Mouse (Mus musculus) thymus, adult 2 months (tissue): Measurements from ENCODE around the gene Gna15. TPM values are rescaled to one million over a fixed set of nuclear protein-coding genes. Genes with fewer than 3 reads are reported as not detected.
A peak's percentile ranks its signal among the peaks of the same experiment; 100 is the strongest.

Experiments
- DNase-seq: peaks from one replicate; pipeline ENCODE4 v3.0.0; 2021
- H3K27ac ChIP-seq: fragments of 200-500 bp; 2 replicates; pipeline ENCODE4 v1.5.1; 2012; ENCODE audit warnings: low read length, control low read depth; ENCODE audit not compliant: control insufficient read depth, insufficient read depth
- H3K27me3 ChIP-seq: fragments of 200-500 bp; 2 replicates; pipeline ENCODE4 v1.6.1; 2012; ENCODE audit warnings: mild to moderate bottlenecking, low read length, moderate library complexity, mixed read lengths; ENCODE audit not compliant: control insufficient read depth, insufficient read depth
- H3K36me3 ChIP-seq: fragments of 200-500 bp; 2 replicates; pipeline ENCODE4 v1.6.1; 2012; ENCODE audit warnings: mild to moderate bottlenecking, low read length, moderate library complexity; ENCODE audit not compliant: control insufficient read depth, insufficient read depth
- H3K4me1 ChIP-seq: fragments of 200-500 bp; replicated peaks from 2 replicates; pipeline ENCODE4 v1.6.1; 2012; ENCODE audit warnings: low read length; ENCODE audit not compliant: control insufficient read depth, insufficient read depth
- H3K4me3 ChIP-seq: fragments of 200-500 bp; 2 replicates; pipeline ENCODE4 v1.5.1; 2012; ENCODE audit warnings: mild to moderate bottlenecking, low read length, control low read depth, moderate library complexity; ENCODE audit not compliant: control insufficient read depth, insufficient read depth
- CTCF ChIP-seq: fragments of 200-500 bp; IDR thresholded peaks from 2 replicates; pipeline ENCODE4 v1.5.1; 2012; ENCODE audit warnings: mild to moderate bottlenecking, control low read depth, low read length, moderate library complexity, borderline replicate concordance; ENCODE audit not compliant: control insufficient read depth, poor library complexity, insufficient read depth; ENCODE audit errors: extremely low read depth
- POLR2A ChIP-seq: fragments of 200-500 bp; IDR thresholded peaks from 2 replicates; pipeline ENCODE4 v1.6.1; 2012; ENCODE audit warnings: mild to moderate bottlenecking, low read length, control low read depth, moderate library complexity; ENCODE audit not compliant: control insufficient read depth, poor library complexity, insufficient read depth; ENCODE audit errors: extremely low read depth
- WGBS: fragments of 180-500 bp; shearing (Covaris S2); methylation state at CpG from one replicate; pipeline ENCODE4 v1.1.7; 2018; 5-methylcytosine and 5-hydroxymethylcytosine counted together
- polyA plus RNA-seq: library from polyadenylated mRNA; depleted of rRNA; stranded (reverse); fragments of >200 nt; gene quantifications from 2 replicates; pipeline ENCODE4 v1.2.3, GENCODE M21; 2012; rRNA removed

Gna15 gene
- polyA plus RNA-seq = 9.5 and 10.6 TPM in 2 replicates

DNA sequence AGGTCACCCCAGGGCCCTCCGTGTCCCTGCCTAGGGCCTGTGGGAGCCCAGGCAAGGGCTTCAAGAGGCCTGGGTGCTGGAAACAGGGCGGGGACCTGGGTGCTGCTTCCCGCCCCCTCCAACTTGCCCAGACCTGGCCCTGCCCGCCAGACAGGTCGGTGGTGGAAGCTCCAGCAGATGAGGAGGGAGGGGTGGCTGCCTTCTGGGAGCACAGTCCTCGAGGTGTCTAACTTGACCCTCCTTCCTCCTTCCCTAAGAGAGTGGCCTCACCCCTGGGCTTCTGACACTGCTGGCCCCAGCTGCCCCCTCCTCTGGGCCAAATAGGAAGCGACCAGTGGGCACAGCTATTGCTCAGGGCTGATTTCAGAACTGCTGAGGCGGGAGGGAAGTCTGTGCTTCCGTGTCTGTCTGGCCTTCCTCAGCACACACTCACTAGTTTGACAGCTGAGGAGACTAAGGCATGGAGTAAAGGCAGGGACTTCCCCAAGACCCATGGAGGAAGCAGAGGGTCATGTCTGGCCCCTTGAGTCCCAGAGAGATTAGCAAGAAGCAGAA lies at the start of gene Gna15:
Gene Gna15, minus strand, starts transcription at position 175 of the 555 bp plus-strand sequence.
- Histone ChIP-seq H3K4me1 (peaks cover 18% of the 10 kb centered on the region), H3K36me3 (no peaks in the 10 kb centered on the region), H3K27ac (no peak within 1 kb of the TSS), H3K4me3 (peak within 1 kb of the TSS; percentile 7), H3K27me3 (no peaks in the 10 kb centered on the region; the same call in 1 of the 2 replicates)
- no peak for TF ChIP-seq POLR2A
- 23% methylated on average over 9 of the region's 9 CpGs for WGBS
- DNase-seq = no peak

DNA sequence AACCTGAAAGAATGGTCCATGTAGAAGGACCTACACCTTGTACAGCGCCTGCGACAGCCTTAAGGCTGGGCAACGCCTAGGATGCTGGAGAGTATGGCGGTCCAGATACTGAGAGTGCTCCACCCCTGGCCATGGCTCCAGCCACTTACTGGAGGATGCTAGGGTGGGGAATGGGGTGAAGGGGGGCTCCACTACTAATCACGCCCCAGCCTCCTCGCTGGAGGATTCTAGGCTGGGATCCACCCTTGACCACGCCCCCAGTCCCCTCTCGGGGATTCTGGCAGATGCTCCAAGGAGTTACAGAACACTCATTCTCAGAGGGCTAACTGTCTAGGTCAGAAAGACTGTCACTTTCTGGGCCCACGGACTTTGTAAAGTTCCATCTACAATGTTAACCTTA lies 49.0 kb upstream of the Gna15 start:
- Histone ChIP-seq H3K4me1 (peaks cover 67% of the 10 kb centered on the region), H3K27ac (no peak overlapping the region), H3K36me3 (no peaks in the 10 kb centered on the region), H3K4me3 (no peak overlapping the region), H3K27me3 (no peaks in the 10 kb centered on the region)
- TF ChIP-seq CTCF = no peak
- TF ChIP-seq POLR2A = no peak
- 88% methylated on average over 9 of the region's 9 CpGs for WGBS
- DNase-seq = no peak

DNA sequence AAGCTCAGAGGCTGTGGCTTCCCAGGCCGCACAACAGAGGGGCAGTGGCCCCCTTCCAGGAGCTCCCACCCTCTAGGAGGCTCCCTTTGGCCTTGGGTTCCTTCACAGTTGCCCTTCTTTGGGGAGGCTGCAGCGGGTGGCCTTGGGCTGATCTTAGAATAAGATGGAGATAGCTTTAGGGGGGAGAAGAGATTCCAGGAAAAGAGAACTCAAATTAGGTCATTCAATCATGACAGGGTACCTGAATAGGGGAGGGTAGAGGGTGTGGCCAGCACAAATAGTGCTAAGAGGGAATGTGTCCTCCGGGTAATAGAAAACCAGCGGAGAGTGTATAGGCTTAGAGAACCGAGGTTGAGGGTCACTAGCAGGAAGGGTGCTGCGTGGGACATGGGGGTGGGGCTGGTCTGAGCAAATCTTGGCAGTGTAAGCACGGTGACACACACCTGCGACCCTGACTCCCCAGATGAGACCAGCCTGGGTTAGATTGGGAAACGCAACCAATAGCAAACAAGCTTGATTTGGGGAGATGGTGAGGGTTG lies 48.2 kb upstream of the Gna15 start:
- no peak overlapping the region; the same call in 1 of the 2 replicates for H3K4me3 ChIP-seq
- H3K4me1 ChIP-seq = peaks cover 74% of the 10 kb centered on the region
- TF ChIP-seq POLR2A = no peak
- TF ChIP-seq CTCF = no peak
- H3K36me3 ChIP-seq = no peaks in the 10 kb centered on the region
- WGBS = 51% methylated on average over 9 of the region's 9 CpGs
- H3K27me3 ChIP-seq = no peaks in the 10 kb centered on the region
- no peak overlapping the region for H3K27ac ChIP-seq
- peak; percentile 30 for DNase-seq

DNA sequence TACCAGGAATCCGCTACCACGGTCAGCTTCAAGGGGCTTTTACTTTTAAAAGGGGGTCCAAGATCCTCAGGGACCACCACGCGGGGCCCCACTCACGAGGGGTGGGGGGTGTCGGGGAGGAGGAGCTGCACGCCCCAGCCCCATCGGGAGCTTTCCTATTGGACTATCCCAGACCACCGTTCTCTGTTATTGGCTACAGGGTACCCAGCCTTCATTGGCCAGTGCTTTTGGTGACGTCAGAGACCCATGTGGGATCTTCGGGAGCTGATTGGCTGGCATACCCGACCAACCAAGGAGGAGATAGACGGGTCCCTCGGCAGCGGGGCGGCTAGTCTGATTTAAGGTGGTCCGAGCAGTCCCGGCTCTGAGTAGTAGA lies 47.5 kb upstream of the Gna15 start:
- peak overlapping the region; percentile 34; the same call in 1 of the 2 replicates for H3K27ac ChIP-seq
- under 1% methylated on average over 18 of the region's 18 CpGs for WGBS
- H3K4me3 ChIP-seq = peak overlapping the region; percentile 49
- no peaks in the 10 kb centered on the region for H3K27me3 ChIP-seq
- H3K4me1 ChIP-seq = peaks cover 81% of the 10 kb centered on the region
- peaks cover under 1% of the 10 kb centered on the region; the same call in 1 of the 2 replicates for H3K36me3 ChIP-seq
- TF ChIP-seq CTCF = 0 out of 2 replicates have a peak, but pooled peaks have one; percentile 37
- TF ChIP-seq POLR2A = no peak
- peak; percentile 97 for DNase-seq

DNA sequence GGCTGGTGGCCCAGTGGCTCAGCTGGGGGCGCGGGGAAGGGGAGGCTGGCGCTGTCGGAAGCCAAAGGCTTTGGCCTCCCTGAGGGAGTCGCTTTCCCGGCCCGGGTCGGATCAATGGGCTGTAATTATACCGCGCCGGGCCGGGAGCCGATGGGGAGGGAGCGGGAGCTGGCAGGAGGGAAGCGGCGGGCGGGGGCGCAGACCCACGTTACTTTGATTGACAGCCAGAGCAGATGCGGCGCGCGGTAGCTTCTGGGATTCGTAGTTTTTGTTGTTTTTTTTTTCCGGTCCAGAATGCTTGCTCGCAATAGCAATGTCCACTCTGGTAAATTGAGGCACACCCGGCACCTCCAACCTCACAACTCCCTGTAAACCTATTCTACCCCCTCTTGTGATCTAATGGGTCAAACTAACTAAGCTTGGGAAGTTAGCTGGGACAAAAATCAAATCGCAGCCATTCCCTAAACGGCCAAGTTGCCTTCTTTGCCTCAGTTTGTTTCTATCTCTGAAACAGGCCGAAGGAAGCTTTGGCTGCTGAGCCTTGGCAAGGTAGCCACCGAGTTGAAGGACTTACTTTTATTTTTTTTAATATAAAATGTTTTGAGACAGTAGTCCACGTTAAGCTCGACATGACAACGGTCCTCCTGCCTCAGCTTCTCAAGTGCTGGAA lies 46.9 kb upstream of the Gna15 start:
- TF ChIP-seq POLR2A (no peak), CTCF (no peak)
- peak; percentile 88 for DNase-seq

DNA sequence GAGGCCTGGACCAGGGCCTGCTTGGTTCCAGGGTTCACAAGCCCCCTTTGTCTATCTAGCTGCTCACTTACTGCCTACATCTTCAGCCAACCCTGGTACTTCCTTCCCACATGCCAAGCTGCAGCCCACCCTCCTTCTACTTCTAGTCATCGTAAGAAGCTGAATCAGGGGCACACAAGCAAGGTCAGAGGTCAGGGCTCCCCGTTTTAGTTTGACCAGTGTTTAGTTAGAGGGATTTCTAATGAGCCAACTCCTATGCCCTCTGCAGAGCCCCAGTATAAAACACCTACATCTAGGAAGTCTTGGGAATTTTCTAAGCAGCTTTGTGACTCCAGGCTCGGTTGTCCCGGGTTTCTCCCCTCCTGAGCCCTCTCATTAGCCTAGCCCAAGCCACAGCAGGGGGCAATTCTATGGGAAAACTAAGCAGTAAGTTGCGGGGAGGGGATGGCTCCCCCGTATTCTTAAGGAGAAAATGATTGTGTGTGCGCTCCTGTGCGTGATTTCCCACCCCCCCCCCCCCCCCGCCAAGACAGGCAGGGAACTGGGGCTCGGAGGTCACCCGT lies 46.3 kb upstream of the Gna15 start:
- Histone ChIP-seq H3K4me1 (peaks cover 83% of the 10 kb centered on the region), H3K4me3 (peak overlapping the region; percentile 49), H3K36me3 (peaks cover 10% of the 10 kb centered on the region), H3K27ac (no peak overlapping the region), H3K27me3 (no peaks in the 10 kb centered on the region)
- WGBS = 17% methylated on average over 11 of the region's 11 CpGs
- TF ChIP-seq POLR2A (no peak), CTCF (no peak)
- peak; percentile 18 for DNase-seq

More for the DNA sequence above, 46.9 kb upstream of the Gna15 start:
- H3K27ac ChIP-seq = peak overlapping the region; percentile 34; the same call in 1 of the 2 replicates
- H3K27me3 ChIP-seq = no peaks in the 10 kb centered on the region
- H3K4me1 ChIP-seq = peaks cover 85% of the 10 kb centered on the region
- H3K4me3 ChIP-seq = peak overlapping the region; percentile 49
- under 1% methylated on average over 33 of the region's 34 CpGs for WGBS
- H3K36me3 ChIP-seq = peaks cover 5% of the 10 kb centered on the region; the same call in 1 of the 2 replicates
